Mouse (Mus musculus) cerebellum, postnatal 25 days (tissue): ENCODE data around the gene Pianp.

ENCODE experiments used
- DNase-seq, 2 experiments: peaks; one replicate each; pipeline ENCODE4 v3.0.0; 2021; ENCODE audit warnings: mixed read lengths in 2 of 2

The Pianp gene

GRCm38 (mm10) chr6:125008586-125009128, 12.2 kb downstream of the Pianp start:
- DNase-seq = peak; percentile 96

- DNase-seq = no peak
Observed at GRCm38 (mm10) chr6:125009129-125009180, 12.5 kb downstream of the Pianp start, which contains the start of gene Zfp384. TSS of gene Zfp384 (plus strand) at chr6:125009145.

- peak; percentile 79 to 90 for DNase-seq
Observed at GRCm38 (mm10) chr6:125009181-125010073, 12.9 kb downstream of the Pianp start.

- DNase-seq = no peak
Observed at GRCm38 (mm10) chr6:125017682-125018081, 21.2 kb downstream of the Pianp start.

- DNase-seq = peak; percentile 52 to 73
Observed at GRCm38 (mm10) chr6:125030532-125030931, 34.0 kb downstream of the Pianp start.

GRCm38 (mm10) chr6:125031604-125032003, 35.1 kb downstream of the Pianp start:
- DNase-seq = no peak

GRCm38 (mm10) chr6:125038666-125039065, 42.2 kb downstream of the Pianp start:
- no peak for DNase-seq

- DNase-seq = no peak
Observed at GRCm38 (mm10) chr6:125039131-125039530, 42.6 kb downstream of the Pianp start.

GRCm38 (mm10) chr6:125039533-125040153, 43.1 kb downstream of the Pianp start, which contains the start of gene Ing4:
TSS of gene Ing4 (plus strand) at chr6:125039760.
- DNase-seq = peak; percentile 88 to 94

GRCm38 (mm10) chr6:125040221-125040620, 43.7 kb downstream of the Pianp start:
- DNase-seq = no peak

- DNase-seq = no peak
Observed at GRCm38 (mm10) chr6:125041047-125041446, 44.6 kb downstream of the Pianp start.

GRCm38 (mm10) chr6:125042081-125042480, 45.6 kb downstream of the Pianp start:
- no peak for DNase-seq

GRCm38 (mm10) chr6:125046691-125047090, 50.2 kb downstream of the Pianp start:
- peak; percentile 91 to 94 for DNase-seq

- DNase-seq = no peak
Observed at GRCm38 (mm10) chr6:125049678-125050077, 53.2 kb downstream of the Pianp start, which contains the start of gene Acrbp. TSS of gene Acrbp (plus strand) at chr6:125049689.

- DNase-seq = no peak
Observed at GRCm38 (mm10) chr6:125051237-125051636, 54.7 kb downstream of the Pianp start.
